Mouse (Mus musculus) right cerebral cortex, postnatal 4 days (tissue): ENCODE measurements around the gene Cela3b.

Source experiments
- DNase-seq: peaks from one replicate; pipeline ENCODE4 v3.0.0-alpha.2; 2022

Cela3b gene

DNA sequence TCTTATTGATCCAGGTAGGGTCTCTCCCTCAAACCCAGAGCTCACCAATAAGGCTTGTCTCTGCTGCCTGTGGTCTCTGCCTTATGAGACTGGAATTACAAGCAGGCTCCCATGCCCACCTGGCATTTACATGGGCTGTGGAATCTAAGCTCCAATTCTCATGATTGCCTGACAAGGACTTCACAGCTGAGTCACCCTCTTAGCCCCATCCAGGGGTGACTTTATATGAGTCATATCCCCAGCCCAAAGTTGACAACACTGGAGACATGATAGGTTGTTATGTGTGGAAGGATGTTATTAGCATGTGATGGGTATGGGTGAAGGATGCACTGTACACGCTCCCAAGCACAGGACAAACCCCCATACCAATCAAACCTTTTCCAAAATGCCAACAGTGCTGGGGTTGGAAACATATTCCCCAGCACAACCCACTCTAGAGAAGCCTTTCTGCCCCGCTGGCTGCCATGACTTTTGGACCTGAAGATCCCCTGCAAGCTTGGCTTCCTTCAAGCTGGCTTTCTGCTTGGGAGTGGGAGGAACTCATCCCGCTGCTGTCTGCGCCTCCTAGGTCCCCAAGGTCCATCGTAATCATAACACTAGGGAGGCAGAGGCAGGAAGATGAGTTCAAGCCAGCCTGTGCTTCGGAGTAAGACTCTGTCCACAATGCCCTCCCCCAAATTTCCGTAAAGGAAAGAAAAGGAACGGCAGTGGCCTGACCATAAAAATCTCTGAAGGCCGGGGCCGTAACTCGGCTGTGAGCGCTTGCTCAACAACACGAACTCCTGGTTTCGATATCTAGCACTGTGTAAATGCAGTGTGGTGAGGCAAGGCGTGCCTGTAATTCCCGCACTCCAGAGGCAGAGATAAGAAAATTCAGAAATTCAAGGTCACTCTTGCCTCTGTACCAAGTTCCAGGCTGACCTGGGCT lies 58.5 kb downstream of the Cela3b start:
- DNase-seq, result no peak
